Mouse (Mus musculus): ENCODE results near the gene Smim24. TPM values are rescaled to one million over a fixed set of nuclear protein-coding genes. Genes with fewer than 3 reads are reported as not detected.

The Smim24 gene
- total and polyA plus RNA-seq, 2 experiments from 2014 or later, result 1.1 to 1.5 TPM

DNA sequence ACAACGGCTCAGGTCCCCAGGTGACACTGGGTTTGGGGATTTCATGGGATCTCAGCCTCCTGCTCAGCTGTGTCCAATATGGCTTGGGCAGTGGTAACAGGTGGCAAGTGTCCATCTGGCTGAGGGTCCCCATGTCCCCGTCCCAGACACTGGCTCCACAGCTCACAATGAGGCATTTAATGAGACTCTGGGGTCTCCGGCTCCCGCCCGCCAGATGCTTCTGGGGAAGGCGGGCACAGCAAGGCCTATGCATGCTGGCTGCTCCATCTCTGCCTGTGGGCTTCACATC lies 25.7 kb upstream of the Smim24 start:
- H3K4me3 ChIP-seq (ENCODE audit: low read depth, low read length), result no peak overlapping the region
- H3K9me3 ChIP-seq (ENCODE audit: low read length), result no peaks in the 10 kb centered on the region
- no peak overlapping the region for H3K9ac ChIP-seq (replicated peaks; ENCODE audit: low read length, poor library complexity, severe bottlenecking)
- no peak overlapping the region for H3K27ac ChIP-seq (ENCODE audit: low read depth, low read length)
- ATAC-seq (ENCODE audit: low FRiP score), result no peak
- H3K27me3 ChIP-seq (ENCODE audit: insufficient read depth, low read length), result 0 out of 2 replicates have a peak, but pooled peaks cover 14% of the 10 kb centered on the region
- peaks cover 58% of the 10 kb centered on the region for H3K36me3 ChIP-seq (ENCODE audit: insufficient read depth, low read length)
- H3K4me2 ChIP-seq (ENCODE audit: low read depth, low read length, poor library complexity, severe bottlenecking), result no peak overlapping the region
- H3K4me1 ChIP-seq (ENCODE audit: insufficient read depth, low read length), result peaks cover 7% of the 10 kb centered on the region; the same call in 1 of the 2 replicates
- DNase-seq (ENCODE audit: low spot score), result no peak
- WGBS, result 62% methylated on average over 6 of the region's 6 CpGs
- TF ChIP-seq CTCF (IDR thresholded peaks at IDR 0.05), result no peak

DNA sequence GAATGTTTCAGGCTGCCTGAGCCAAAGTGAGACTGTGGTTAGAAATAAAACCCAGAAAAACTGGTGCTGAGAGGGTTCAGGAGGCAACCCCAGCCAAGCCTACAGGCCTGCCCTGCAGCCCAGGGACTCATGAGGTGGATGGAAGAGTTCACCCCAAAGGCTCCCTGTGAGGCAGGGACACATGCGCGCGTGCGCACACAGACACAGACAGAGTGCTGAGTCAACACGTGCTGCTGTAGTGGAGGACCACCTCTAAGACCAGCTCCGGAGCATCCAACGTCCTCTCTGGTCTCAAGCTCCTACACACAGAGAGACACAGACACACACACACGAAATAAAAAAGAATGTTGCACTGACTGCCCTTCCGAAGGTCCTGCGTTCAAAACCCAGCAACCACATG lies 17.5 kb upstream of the Smim24 start:
- DNase-seq (ENCODE audit: low spot score), result no peak
- Histone ChIP-seq H3K4me2 (ENCODE audit: low read depth, low read length, poor library complexity, severe bottlenecking) (no peak overlapping the region), H3K4me1 (ENCODE audit: insufficient read depth, low read length) (peaks cover 12% of the 10 kb centered on the region), H3K27me3 (ENCODE audit: insufficient read depth, low read length) (no peaks in the 10 kb centered on the region), H3K4me3 (ENCODE audit: low read depth, low read length) (no peak overlapping the region), H3K9ac (replicated peaks; ENCODE audit: low read length, poor library complexity, severe bottlenecking) (no peak overlapping the region), H3K27ac (ENCODE audit: low read depth, low read length) (no peak overlapping the region), H3K36me3 (ENCODE audit: insufficient read depth, low read length) (peaks cover 18% of the 10 kb centered on the region), H3K9me3 (ENCODE audit: low read length) (no peaks in the 10 kb centered on the region)
- WGBS, result 97% methylated on average over 10 of the region's 10 CpGs
- ATAC-seq (ENCODE audit: low FRiP score), result no peak
- no peak for TF ChIP-seq CTCF (IDR thresholded peaks at IDR 0.05)

- ATAC-seq (ENCODE audit: low FRiP score), result no peak
- Histone ChIP-seq H3K27me3 (ENCODE audit: insufficient read depth, low read length) (no peaks in the 10 kb centered on the region), H3K27ac (ENCODE audit: low read depth, low read length) (peak overlapping the region; percentile 82; the same call in 1 of the 2 replicates), H3K4me3 (ENCODE audit: low read depth, low read length) (peak overlapping the region; percentile 79), H3K4me2 (ENCODE audit: low read depth, low read length, poor library complexity, severe bottlenecking) (peak overlapping the region; percentile 87), H3K4me1 (ENCODE audit: insufficient read depth, low read length) (peaks cover 12% of the 10 kb centered on the region), H3K9ac (replicated peaks; ENCODE audit: low read length, poor library complexity, severe bottlenecking) (peak overlapping the region; percentile 89), H3K36me3 (ENCODE audit: insufficient read depth, low read length) (peaks cover 11% of the 10 kb centered on the region), H3K9me3 (ENCODE audit: low read length) (no peaks in the 10 kb centered on the region)
- no peak for DNase-seq (ENCODE audit: low spot score)
- 41% methylated on average over 6 of the region's 6 CpGs for whole genome bisulfite sequencing
- TF ChIP-seq CTCF (IDR thresholded peaks at IDR 0.05), result peak; percentile 21
These were observed 16.1 kb upstream of the Smim24 start for GRCm38 (mm10) chr10:81376561-81377361.

- H3K27ac ChIP-seq (ENCODE audit: low read depth, low read length), result peak overlapping the region; percentile 82
- peak overlapping the region; percentile 79 for H3K4me3 ChIP-seq (ENCODE audit: low read depth, low read length)
- H3K4me1 ChIP-seq (ENCODE audit: insufficient read depth, low read length), result peaks cover 12% of the 10 kb centered on the region
- H3K36me3 ChIP-seq (ENCODE audit: insufficient read depth, low read length), result peaks cover 8% of the 10 kb centered on the region
- ATAC-seq (ENCODE audit: low FRiP score) (no peak), DNase-seq (ENCODE audit: low spot score) (no peak)
- WGBS, result 44% methylated on average over 2 of the region's 2 CpGs
- TF ChIP-seq CTCF (IDR thresholded peaks at IDR 0.05), result no peak
- no peaks in the 10 kb centered on the region for H3K27me3 ChIP-seq (ENCODE audit: insufficient read depth, low read length)
- no peaks in the 10 kb centered on the region for H3K9me3 ChIP-seq (ENCODE audit: low read length)
- peak overlapping the region; percentile 87 for H3K4me2 ChIP-seq (ENCODE audit: low read depth, low read length, poor library complexity, severe bottlenecking)
- H3K9ac ChIP-seq (replicated peaks; ENCODE audit: low read length, poor library complexity, severe bottlenecking), result peak overlapping the region; percentile 89
These were observed 15.5 kb upstream of the Smim24 start for GRCm38 (mm10) chr10:81377362-81377664.

DNA sequence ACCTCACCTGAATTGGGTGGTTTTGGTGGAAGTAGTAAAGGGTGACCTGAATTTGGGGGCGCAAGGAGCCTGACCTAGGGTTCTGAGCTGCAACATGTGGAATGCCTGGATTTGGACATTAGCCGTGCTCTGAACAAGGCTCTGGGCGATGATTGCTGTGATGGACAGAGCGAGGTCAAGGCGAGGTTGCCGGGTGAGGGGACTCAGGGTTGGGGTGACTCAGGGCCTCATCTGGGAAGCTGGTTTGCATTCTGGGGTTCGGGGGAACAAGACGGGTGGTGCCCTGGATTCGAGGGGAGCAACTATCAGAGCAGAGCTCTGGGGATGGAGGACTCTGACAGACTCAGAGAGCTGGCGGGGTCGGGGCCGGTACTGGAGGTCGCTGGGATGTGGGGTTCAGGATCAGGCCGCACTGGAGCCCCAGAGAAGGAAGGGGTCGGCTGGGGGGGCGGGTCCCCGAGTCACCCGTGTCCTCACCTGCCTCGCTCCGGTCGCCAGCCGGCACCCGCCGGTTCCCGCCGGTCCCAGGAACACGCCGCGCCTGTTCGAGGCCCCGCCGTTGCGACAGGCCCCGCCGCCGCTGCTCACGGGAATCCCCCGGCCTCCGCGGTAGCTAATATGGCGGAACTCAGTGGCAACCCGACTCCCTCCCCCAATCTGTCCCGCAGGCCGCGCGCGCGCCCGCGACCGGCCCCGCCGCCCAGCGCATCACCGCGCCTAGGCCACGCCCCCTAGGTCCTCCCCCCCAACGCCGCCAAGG lies 14.9 kb upstream of the Smim24 start, which contains the start of gene Fzr1:
TSS of gene Fzr1 (minus strand) at position 724 of the 760 bp plus-strand sequence.
- ATAC-seq (ENCODE audit: low FRiP score), result no peak; the same call in 1 of the 2 replicates
- WGBS, result 1% methylated on average over 48 of the region's 59 CpGs
- TF ChIP-seq CTCF (IDR thresholded peaks at IDR 0.05), result no peak

More for the DNA sequence above, 14.9 kb upstream of the Smim24 start, which contains the start of gene Fzr1:
- no peaks in the 10 kb centered on the region for H3K9me3 ChIP-seq (ENCODE audit: low read length)
- H3K4me3 ChIP-seq (ENCODE audit: low read depth, low read length), result peak within 1 kb of the TSS; percentile 79
- H3K4me2 ChIP-seq (ENCODE audit: low read depth, low read length, poor library complexity, severe bottlenecking), result peak within 1 kb of the TSS; percentile 87
- peaks cover 8% of the 10 kb centered on the region for H3K36me3 ChIP-seq (ENCODE audit: insufficient read depth, low read length)
- peak within 1 kb of the TSS; percentile 89 for H3K9ac ChIP-seq (replicated peaks; ENCODE audit: low read length, poor library complexity, severe bottlenecking)
- no peak for DNase-seq (ENCODE audit: low spot score)
- H3K27ac ChIP-seq (ENCODE audit: low read depth, low read length), result peak within 1 kb of the TSS; percentile 82
- no peaks in the 10 kb centered on the region for H3K27me3 ChIP-seq (ENCODE audit: insufficient read depth, low read length)
- H3K4me1 ChIP-seq (ENCODE audit: insufficient read depth, low read length), result peaks cover 12% of the 10 kb centered on the region
